Mouse (Mus musculus): ENCODE data around the gene Iqsec1. TPM values are rescaled to one million over a fixed set of nuclear protein-coding genes. Genes with fewer than 3 reads are reported as not detected.

Iqsec1 gene
- total RNA-seq, 4 experiments from 2014 or later, result 164 to 183 (median 169) TPM

DNA sequence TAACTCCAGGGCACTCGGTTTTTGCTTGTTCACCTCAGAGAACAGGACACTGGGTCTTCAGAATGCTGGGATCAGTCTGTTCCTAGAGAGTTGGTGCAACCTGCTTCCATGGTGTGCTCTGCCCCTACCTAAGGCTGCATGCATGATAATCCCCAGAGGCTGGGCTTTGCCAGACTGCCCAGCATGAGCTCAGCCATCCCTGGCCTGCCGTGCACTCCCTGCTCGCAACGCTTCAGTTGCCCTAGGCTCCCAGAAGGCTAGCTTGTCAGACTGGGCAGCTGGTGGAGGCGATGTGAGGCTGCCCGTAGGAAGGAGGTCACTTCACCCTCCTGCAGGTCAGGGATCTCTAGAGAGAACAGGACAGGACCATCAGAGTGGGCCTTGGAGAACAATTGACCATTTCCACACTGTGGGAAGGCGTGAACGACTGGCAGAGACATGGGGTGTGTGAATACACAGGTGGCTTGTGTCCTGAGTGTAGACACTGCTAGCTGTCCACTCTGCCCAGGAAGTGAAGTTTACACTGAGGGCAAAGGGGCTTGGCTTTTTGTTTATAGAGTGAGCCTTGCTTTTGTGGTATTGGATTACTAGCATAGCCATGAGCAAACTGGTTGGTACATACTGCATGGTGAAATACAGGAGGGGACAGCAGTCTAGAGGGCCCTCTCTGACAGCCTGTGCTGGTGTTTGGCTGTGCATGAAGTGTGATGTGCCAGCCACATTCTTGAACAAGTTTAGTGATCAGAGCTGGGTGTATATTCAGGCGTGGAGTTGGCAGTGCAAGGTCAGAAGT lies 367.5 kb downstream of the Iqsec1 start:
- DNase-seq (ENCODE audit: low spot score), result no peak

DNA sequence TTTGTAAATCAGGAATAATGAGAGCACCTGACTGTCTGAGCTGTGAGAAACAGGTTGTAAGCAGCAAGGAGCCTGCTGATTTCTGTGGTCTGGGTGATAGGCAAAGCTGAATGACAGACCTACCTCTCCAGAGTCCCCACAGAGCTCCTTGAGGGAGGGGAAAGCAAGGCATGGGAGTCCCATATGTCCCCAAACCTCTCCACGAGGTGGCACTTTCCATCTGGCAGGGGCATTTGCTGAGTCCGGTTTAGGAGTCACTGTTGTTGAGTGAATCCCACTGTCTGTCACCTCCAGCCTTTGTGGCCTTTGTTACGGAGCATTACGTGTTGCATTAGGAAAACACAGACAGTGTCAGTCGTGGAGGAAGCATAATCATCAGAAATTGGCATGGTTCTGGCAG lies 368.5 kb downstream of the Iqsec1 start:
- DNase-seq (ENCODE audit: low spot score), result no peak

DNA sequence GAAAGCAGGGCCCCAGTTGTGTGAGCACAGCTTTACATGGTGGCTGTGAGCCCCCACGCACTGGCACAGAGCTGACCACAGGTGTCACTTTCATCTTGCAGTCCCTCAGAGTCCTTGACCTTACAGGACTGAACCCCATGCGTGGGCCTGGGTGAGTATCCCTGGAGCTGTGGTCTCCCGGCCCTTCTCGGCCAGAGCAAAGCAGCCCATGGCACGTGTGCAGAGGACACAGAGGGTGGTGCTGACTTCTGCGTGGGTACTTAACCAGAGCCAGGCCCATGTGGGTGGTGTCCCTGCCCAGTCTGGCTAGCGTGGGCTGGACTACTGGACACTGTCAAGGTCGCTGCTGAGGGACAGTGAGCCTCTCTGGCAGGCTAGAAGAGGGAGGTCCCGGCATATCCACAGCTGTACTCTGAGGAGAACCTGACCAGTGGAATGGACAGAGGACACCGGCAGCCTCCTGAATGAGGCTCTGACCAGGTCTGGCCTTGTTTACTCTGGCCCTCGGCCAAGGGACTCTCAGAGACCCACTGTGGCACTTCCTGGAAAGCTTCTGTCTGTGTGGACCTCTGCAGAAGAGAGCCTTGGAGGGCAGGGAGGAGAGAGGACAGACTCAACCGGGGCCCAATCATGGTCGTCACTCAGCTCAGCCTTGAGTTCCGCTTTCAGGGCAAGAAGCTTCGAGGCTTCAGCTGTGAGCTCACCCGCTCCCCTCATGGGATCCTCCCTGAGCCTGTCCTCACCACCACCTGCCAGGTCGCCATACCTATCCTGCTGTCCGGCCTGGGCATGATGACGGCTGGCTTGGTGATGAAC lies 369.5 kb downstream of the Iqsec1 start:
- peak; percentile 57 for DNase-seq (ENCODE audit: low spot score)

DNA sequence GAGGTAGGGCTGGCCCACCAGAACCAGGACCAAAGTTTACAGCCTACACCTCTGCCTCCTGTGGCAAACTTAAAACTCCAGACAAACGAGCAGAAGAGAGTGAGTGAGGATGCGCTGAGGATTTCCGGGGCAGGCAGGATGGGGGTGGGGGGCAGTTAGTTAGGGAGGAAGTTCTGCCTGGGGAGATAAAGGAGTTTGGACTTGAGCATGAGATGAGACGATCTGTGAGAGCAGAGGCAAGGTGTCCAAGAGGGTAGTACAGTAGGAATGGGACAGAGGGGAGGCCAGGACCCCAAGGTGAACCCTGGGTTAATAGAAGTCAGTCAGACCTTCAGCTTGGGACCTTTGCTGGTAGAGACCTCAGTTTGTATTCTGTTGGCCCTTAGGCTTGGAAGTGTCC lies 370.2 kb downstream of the Iqsec1 start:
- no peak for DNase-seq (ENCODE audit: low spot score)

DNA sequence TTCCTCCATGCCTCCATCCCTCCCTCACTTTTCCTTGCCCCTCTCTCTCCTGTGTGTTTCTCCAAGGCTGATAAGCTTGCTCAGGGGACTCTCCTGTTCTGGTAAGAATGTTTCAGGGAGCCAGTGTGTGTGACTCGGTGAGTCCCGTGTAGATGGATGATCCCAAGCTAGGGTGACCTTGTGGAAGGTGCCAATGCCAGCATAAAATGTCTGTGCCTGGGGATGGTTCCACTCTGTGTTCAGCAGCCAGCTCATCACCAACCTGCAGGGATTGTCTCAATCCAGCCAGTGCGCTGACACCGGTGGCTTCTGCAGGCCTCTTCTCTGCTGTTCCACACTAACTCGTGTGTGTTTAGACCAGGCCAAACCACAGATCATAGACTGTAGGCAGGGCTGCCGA lies 372.0 kb downstream of the Iqsec1 start:
- no peak for DNase-seq (ENCODE audit: low spot score)

DNA sequence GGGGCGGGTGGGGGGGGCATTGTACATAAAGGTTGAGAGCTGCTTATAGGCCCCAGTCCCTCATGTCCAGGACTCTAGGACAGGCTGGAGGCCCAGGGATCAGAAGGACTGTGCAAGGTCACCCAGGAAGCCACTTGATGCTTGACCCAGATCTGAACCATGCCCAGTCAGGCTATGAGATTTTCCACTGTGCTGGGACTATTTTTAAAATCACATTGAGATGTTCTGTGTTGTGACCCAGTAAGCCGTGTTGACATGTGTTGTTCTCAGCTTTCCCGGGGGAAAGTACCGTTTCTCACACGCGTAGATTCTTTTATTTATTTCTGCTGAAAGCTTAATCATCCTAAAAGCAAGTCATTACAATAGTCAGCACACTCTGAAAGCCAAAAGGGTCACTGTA lies 372.5 kb downstream of the Iqsec1 start:
- DNase-seq (ENCODE audit: low spot score), result peak; percentile 65

DNA sequence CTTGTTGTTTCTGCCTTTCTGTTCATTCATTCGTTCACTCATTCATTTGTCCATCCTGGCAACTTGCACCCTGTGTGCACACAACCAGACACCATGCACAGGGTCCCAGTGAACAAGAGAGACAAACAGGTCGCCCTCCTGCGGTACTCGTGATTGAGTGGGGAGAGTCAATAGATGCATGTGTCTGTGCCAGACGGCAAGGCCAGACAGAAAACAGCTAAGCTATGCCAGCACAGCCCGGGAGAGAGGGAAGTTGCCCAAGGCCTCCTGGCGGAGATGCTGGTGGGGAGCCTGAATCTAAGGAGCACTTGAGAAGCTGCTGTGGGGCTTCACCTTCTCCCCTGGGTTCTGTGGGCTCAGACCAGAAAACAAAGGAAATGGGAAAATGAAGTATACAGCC lies 373.1 kb downstream of the Iqsec1 start:
- DNase-seq (ENCODE audit: low spot score), result no peak

DNA sequence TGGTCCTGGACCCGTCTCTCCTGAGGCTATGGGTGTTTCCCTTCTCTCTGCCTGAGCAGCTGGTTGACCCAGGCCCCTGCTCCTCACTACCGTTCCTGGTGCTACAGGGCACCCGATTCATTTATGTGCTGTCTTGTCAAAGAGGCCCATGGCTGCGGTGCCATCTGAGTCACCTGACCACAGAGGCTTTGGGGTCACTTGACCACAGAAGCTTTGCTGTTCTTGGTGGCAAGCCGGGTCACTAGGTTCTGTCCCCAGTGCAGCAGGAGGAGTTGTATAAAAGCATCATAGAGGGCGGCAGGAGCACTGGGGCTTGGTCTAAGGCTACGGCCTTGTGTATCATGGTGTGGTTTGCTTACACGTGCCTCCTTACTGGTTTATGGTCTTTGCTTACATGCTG lies 375.2 kb downstream of the Iqsec1 start:
- no peak for DNase-seq (ENCODE audit: low spot score)

DNA sequence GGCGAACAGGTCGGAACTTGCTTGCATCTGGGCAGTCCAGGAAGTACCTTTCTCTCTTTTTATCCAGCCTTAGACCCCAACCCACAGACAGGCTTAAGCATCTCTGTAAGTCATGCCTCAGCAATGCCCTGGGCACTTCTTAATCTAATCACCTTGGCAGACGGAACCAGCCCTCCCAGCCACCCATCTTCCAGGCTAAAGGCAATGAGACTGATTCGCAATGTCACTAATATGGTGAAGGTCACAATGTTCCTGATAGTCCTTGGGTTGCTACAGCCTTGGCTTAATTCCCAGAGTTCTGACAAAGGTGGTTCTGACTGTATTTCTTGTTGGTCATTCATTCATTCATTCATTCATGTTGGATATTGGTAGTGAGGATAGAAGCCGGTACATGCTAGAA lies 378.2 kb downstream of the Iqsec1 start:
- no peak for DNase-seq (ENCODE audit: low spot score)

DNA sequence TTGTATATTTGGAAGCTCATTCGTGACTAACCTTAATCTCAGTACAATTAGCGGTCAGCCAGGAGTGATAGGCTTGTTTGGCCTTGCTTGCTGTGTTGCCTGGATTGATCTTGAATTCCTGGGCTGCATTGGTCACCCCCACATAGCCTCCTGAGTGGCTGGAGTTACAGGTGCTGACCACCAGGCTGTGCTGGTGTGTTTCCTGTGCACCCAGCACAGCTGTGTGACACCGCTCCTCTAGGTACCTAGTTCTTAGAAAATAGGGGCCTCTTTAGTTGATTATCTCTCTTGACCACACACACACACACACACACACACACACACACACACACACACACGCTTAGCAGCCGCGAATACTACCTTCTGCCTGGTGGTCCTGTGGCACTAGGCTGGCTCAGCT lies 380.3 kb downstream of the Iqsec1 start:
- no peak for DNase-seq (ENCODE audit: low spot score)

DNA sequence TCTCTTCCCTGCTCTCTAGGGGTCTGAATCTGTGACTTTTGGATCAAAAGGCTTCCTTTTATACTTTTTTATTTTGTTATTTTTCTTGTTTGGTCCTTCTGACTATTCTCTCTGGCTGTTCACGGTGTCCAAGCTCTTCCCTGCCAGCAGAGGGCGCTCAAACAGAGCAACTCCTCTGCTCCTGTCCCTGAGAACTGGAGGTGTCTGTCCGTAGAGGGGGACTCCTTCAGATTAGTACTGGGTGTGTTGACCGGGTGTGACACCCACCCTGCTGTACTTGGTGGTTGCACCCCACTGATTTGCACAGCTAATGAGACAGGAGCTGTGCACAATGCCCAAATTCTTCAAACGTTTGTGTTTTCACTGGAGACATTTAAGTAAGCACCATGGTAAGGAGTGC lies 381.3 kb downstream of the Iqsec1 start:
- no peak for DNase-seq (ENCODE audit: low spot score)

DNA sequence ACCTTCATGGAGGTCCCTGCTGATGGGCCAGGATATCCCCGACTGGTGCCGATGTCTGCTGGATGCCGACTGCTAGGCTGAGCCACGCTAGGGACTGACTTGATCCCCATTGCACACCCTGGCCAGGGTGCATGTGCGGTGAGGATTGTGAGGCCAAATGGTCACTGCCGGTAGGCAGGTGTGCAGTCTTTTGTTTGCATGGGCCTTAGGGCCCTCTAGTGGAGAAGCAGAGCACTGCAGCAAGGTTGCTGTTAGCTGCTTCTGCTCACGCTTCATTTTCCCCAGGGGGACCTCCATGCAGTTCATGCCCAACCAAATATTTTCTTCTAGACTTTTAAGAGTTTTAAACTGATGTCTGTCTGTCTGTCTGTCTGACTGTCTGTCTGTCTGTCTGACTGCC lies 381.9 kb downstream of the Iqsec1 start:
- peak; percentile 72 for DNase-seq (ENCODE audit: low spot score)

Small RNA genes lying within 50 kb of the gene (microRNA-seq; reads per million reads assigned to microRNA genes)
- gene Gm24816, result not detected

Other genes with a start within 250 kb of the Iqsec1 start
- gene Nup210, start 128.1 kb upstream of the Iqsec1 start, total RNA-seq (2022), result 1 to 10 TPM; 2.9 to 5.5 (median 3.2) TPM
- gene Hdac11, start 168.0 kb upstream of the Iqsec1 start, total RNA-seq (2022), result 10 to 100 TPM; 20.1 to 24.7 (median 23.3) TPM
- gene Fbln2, start 223.8 kb upstream of the Iqsec1 start, total RNA-seq (2022), result 10 to 100 TPM; 42.1 to 59.3 (median 49.9) TPM

All from heart, adult 8-10 months (tissue).